Mouse (Mus musculus) myocyte (in vitro differentiated cells): ENCODE data around the gene Ankrd50.

Experiments used
- E2F4 ChIP-seq: IDR thresholded peaks from one replicate; pipeline ENCODE4 v1.6.1; 2011; ENCODE audit warnings: mild to moderate bottlenecking, control low read depth, moderate library complexity; ENCODE audit not compliant: insufficient read depth
- MAX ChIP-seq: IDR thresholded peaks from one replicate; pipeline ENCODE4 v1.6.1; 2011; ENCODE audit warnings: low read depth, mild to moderate bottlenecking, control low read depth
- MYOD1 ChIP-seq, 3 experiments: IDR thresholded peaks; one replicate each; pipeline ENCODE4 v1.6.1; 2011; ENCODE audit warnings: control low read depth in 2 of 3, low read depth in 2 of 3, mild to moderate bottlenecking in 2 of 3, moderate library complexity in 1 of 3; ENCODE audit not compliant: insufficient read length in 2 of 3, control insufficient read depth in 1 of 3
- MYOG ChIP-seq, 3 experiments: IDR thresholded peaks; one replicate each; pipeline ENCODE4 v1.6.1; 2011; ENCODE audit warnings: control low read depth in 2 of 3, low read depth in 2 of 3, mild to moderate bottlenecking in 2 of 3; ENCODE audit not compliant: insufficient read length in 2 of 3, control insufficient read depth in 1 of 3, insufficient read depth in 1 of 3
- POLR2A ChIP-seq: IDR thresholded peaks from one replicate; pipeline ENCODE4 v1.6.1; 2011; ENCODE audit warnings: low read depth, mild to moderate bottlenecking, control low read depth, moderate library complexity; ENCODE audit not compliant: insufficient read length
- POLR2AphosphoS2 ChIP-seq: IDR thresholded peaks from one replicate; pipeline ENCODE4 v1.6.1; 2011; ENCODE audit warnings: low read depth, control low read depth; ENCODE audit not compliant: insufficient read length
- REST ChIP-seq: IDR thresholded peaks from one replicate; pipeline ENCODE4 v1.6.1; 2011; ENCODE audit warnings: mild to moderate bottlenecking, control low read depth, moderate library complexity; ENCODE audit not compliant: insufficient read depth, insufficient read length
- SRF ChIP-seq: IDR thresholded peaks from one replicate; pipeline ENCODE4 v1.6.1; 2011; ENCODE audit warnings: low read depth; ENCODE audit not compliant: control insufficient read depth, insufficient read length
- TCF12 ChIP-seq: IDR thresholded peaks from one replicate; pipeline ENCODE4 v1.6.1; 2011; ENCODE audit warnings: mild to moderate bottlenecking, control low read depth; ENCODE audit not compliant: poor library complexity, insufficient read depth, severe bottlenecking
- USF1 ChIP-seq: IDR thresholded peaks from one replicate; pipeline ENCODE4 v1.6.1; 2011; ENCODE audit warnings: low read depth, mild to moderate bottlenecking, control low read depth, moderate library complexity

DNA sequence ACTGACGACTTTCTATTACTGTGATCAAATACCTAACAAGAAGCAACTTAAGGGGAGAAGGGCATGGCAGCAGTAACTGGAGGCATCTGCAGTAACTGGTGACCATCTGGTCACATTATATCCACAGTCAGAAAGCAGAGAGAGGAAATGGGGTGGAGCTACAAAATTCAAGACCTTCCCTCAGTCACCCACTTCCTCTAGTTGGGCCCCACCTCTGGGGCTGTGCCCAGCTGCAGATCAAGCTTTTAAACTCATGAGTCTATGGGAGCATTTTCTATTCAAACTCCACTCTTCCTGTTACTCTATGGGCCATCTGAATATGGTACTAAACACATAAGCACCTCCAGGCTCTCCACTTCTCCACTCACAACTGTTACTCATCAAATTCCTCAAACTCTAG is 3.5 kb downstream of the Ankrd50 start:
- TF ChIP-seq POLR2A: no peak
- TF ChIP-seq MAX: no peak
- no peak for TF ChIP-seq TCF12
- no peak for TF ChIP-seq MYOD1 (IDR thresholded peaks at IDR 0.05; ENCODE audit: control insufficient read depth in 1 of 3, insufficient read length in 2 of 3, low read depth in 2 of 3)
- TF ChIP-seq MYOG (IDR thresholded peaks at IDR 0.05; ENCODE audit: control insufficient read depth in 1 of 3, insufficient read depth in 1 of 3, insufficient read length in 2 of 3, low read depth in 2 of 3): no peak
- no peak for TF ChIP-seq POLR2AphosphoS2
- no peak for TF ChIP-seq E2F4
- TF ChIP-seq SRF: no peak
- TF ChIP-seq REST: no peak
- TF ChIP-seq USF1: no peak
